Mouse (Mus musculus): ENCODE measurements at regions not wholly inside any gene's neighbourhood (a gene's known extent, or its start where the extent isn't known, plus 50 kb on each side); places are given as distances from the start of the nearest gene placed in this dataset.

DNA sequence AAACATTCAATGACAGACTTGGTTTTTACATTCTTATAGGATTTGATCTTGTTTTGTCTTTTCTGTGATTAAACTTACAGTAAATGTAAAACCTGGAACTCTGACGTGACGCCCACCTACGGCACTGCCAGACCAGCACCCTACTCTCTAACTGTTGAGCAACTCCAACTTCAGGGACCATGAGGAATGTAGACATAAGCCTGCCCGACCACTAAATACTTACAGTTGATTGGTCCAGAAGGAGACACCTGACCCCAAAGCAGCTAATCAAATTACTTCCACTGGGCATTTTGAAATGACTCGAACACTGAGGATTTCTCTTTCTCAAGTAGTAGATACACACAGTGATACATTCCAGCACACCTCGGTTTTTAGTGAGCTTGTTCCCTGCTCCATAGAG, 1206.9 kb downstream of the A830018L16Rik start:
- TF ChIP-seq POLR2A (IDR thresholded peaks at IDR 0.05; ENCODE audit: borderline replicate concordance, extremely low read depth, insufficient read depth, insufficient read length, poor library complexity, severe bottlenecking) (no peak), CTCF (IDR thresholded peaks at IDR 0.05; ENCODE audit: borderline replicate concordance, extremely low read depth, insufficient read depth, insufficient read length) (no peak)
